In the genomic region with DNA sequence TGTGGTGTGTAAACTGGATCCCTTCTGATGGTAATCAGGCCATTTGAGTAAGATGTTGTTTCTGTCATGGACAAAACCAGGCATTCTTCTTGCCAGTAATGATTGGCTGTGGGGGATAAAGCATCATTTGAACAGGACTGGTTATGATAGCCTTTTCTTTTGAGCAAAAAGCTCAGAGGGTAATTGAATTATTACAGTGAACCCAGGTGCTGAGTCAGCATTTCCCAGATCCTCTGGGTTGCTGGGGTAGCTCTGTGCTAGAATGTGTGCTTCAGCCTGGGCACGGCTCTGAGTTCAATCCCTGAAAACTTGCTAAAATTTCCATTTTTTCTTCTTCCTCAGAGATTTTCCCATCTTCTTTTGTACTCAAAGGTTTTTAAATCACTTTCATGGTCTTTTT, we compare ENCODE assay signal across 26 mouse cellular contexts.
"Had no signal": no experiment of that assay in that cellular context is flagged by ENCODE, and none has a peak within 500 bp of the region (broad histone marks: within the 10 kb centered on the region; RNA-seq: fewer than 3 reads in every experiment).

No protein-coding gene starts in this region.

- H3K4me2 ChIP-seq: heart, embryonic 12.5 days; hindbrain, embryonic 12.5 days; hindbrain, embryonic 15.5 days; limb, embryonic 12.5 days; liver, embryonic 11.5 days; liver, embryonic 13.5 days; liver, embryonic 15.5 days had no signal

- ATAC-seq: hindbrain, postnatal 0 days had no signal

- H3K4me3 ChIP-seq: gastrocnemius, adult 2 months; heart, embryonic 10.5 days; heart, embryonic 12.5 days; hindbrain, embryonic 10.5 days; hindbrain, embryonic 12.5 days; hindbrain, embryonic 15.5 days; kidney, embryonic 15.5 days; left cerebral cortex, adult 2 months; limb, embryonic 10.5 days; limb, embryonic 12.5 days; liver, embryonic 13.5 days; liver, embryonic 15.5 days had no signal

- H3K4me1 ChIP-seq: heart, embryonic 12.5 days; liver, embryonic 13.5 days; liver, embryonic 15.5 days had no signal

- H3K36me3 ChIP-seq: hindbrain, embryonic 15.5 days had no signal

- H3K27ac ChIP-seq: gastrocnemius, adult 2 months; heart, embryonic 10.5 days; hindbrain, embryonic 10.5 days; hindbrain, embryonic 15.5 days; hindbrain, postnatal 0 days; kidney, embryonic 15.5 days; kidney, postnatal 0 days; left cerebral cortex, adult 2 months; liver, embryonic 13.5 days; liver, embryonic 15.5 days had no signal

- H3K9ac ChIP-seq: heart, embryonic 12.5 days; hindbrain, embryonic 12.5 days; hindbrain, embryonic 15.5 days; kidney, embryonic 15.5 days; liver, embryonic 13.5 days; liver, embryonic 15.5 days had no signal

- H3K27me3 ChIP-seq: heart, embryonic 12.5 days; hindbrain, embryonic 12.5 days; hindbrain, embryonic 15.5 days; kidney, embryonic 15.5 days; limb, embryonic 12.5 days; liver, embryonic 13.5 days; liver, embryonic 15.5 days had no signal

- H3K9me3 ChIP-seq: heart, embryonic 10.5 days; hindbrain, embryonic 10.5 days; hindbrain, embryonic 12.5 days; hindbrain, embryonic 15.5 days; kidney, embryonic 15.5 days; limb, embryonic 10.5 days; limb, embryonic 12.5 days; liver, embryonic 13.5 days; liver, embryonic 15.5 days had no signal

- DNase-seq: gastrocnemius, adult 2 months; gastrocnemius, postnatal 10 days; gastrocnemius, postnatal 25 days; heart, adult 18-20 months; heart, postnatal 10 days; heart, postnatal 4 days; kidney, adult 11 months; kidney, adult 2 months; kidney, adult 9 months; kidney, postnatal 14 days; kidney, postnatal 36 days; liver; liver, embryonic 13.5 days had no signal
